Mouse (Mus musculus) spleen, postnatal 10 days (tissue): ENCODE measurements around the gene Lasp1.
A peak's percentile ranks its signal among the peaks of the same experiment; 100 is the strongest.
"Not testable (repeated sequence)": the region's sequence is repeated elsewhere in the genome, so short reads cannot be mapped to it uniquely, and the experiment has no call there.

Experiments used
- DNase-seq, 2 experiments: peaks; one replicate each; pipeline ENCODE4 v3.0.0; 2021 to 2022; ENCODE audit warnings: low spot score in 2 of 2

Lasp1 gene

GRCm38 (mm10) chr11:97872378-97872777, 73.6 kb downstream of the Lasp1 start:
- not testable (repeated sequence) for DNase-seq

DNA sequence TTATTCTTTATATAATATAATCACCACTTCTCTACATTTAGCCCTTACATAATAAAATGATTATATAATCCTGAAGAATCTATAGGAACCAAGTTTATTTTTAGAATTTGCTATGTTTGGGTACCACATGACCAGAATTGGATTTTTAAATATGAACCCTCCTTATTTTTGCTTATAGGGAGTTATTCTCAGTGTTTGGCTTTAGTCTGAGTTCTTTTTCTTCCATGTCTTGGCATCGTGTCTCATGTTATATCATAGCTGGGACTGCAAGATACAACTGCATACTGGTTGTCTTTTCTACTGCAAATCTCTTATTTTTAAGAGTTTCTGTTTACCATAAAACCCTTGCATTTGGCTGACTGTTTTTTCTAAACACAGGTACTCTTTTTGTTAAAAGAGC, 75.6 kb downstream of the Lasp1 start:
- DNase-seq, result no peak

DNA sequence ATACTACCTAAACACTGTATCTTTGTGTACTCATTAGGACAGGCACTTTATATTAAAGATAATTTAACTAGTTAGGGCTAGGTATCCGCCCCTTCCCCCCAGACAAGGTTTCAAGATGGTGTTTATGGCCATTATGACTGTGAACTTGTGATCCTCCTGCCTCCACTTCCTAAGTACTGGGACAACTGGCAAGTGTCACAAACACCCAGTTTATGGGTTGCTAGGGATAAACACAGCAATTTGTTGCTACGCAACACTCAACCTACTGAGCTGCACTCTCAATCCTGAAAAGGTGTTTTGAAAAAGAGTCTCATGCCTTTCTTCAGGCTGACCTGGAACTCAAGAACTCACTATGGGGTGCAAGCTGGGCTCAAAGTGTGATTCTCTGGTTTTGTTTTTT, 78.5 kb downstream of the Lasp1 start:
- DNase-seq, result no peak

DNA sequence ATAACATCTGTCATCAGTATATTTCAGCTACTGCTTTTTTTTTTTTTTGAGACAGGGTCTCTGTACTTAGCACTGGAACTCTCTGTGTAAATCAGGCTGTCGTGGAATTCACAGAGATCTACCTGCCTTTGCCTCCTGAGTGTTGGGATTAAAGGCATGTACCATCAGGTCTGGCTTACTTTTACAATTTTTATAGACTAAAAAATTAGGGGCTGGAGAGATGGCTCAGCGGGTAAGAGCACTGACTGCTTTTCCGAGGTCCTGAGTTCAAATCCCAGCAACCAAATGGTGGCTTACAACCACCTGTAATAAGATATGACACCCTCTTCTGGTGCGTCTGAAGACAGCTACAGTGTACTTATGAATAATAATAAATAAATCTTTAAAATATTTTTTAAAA, 81.6 kb downstream of the Lasp1 start:
- no peak for DNase-seq

- peak; percentile 76 to 87 for DNase-seq
These were observed 84.7 kb downstream of the Lasp1 start for GRCm38 (mm10) chr11:97883542-97883917.

DNA sequence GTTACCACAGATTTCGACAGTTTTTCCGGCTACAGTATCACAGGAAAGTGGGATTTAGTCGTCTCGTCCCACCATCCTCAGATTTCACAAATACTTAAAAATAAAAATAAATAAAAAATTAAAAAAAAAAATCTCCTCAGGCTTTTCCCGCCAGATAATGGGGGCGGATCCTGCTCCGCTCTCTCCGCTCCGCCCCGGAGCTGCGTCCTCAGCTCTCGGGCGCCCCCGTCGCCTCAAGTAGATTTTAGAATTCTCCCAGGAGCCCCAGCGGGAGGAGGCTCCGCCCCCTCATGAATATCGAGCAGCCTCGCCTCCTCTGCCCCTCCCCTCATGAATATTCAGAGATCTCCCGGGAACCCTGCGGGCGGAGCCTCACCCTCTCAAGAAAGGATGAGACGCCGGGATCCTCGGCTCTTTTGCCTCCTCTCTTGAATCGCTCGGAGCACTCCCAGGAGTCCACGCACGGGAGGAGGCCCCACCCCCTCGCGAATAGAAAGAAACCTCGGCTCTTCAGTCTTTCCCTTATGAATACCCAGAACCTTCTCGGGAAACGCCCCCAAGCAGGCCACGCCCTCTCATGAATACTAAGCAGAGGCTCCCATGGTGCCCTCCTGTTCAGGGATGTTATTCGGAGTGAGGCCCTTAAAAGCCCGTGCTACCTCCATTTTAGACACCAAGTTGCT, 85.3 kb downstream of the Lasp1 start, which contains the start of gene Fbxo47:
TSS of gene Fbxo47 (minus strand) at position 237 of the 683 bp plus-strand sequence.
- peak; percentile 90 to 98 for DNase-seq

- no peak for DNase-seq
These were observed 85.9 kb downstream of the Lasp1 start for GRCm38 (mm10) chr11:97884601-97885185.

DNA sequence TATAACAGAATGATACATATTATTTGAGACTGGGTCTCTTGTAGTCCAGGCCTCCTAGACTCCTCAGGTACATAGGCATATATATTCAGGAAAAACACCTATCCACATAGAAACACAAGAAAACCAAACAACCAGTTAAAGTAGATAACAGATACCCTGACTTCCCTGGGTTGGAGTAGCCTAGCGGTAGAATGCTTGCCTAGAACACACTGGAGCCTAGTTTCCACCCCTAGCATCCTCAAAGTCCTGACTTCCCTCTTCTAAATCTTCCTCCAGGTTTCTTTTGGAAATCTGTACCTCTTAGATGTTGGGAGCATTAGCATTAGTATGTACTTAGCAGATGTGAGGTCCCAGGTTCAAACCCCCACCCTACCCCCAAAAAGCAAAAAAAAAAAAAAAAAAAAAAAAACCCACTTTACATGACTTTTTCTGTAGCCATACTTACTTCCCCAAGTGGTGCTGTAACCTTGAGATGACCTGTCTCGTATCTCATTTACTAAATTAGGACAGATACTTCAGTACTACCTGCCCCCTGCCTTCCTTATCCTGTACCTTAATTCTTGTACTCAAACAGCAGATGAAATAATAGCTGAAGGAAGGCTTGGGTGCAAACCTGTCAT, 86.6 kb downstream of the Lasp1 start:
- DNase-seq, result no peak
